Mouse (Mus musculus) MEL (cell line): ENCODE measurements around the gene Rab11fip4. TPM values are rescaled to one million over a fixed set of nuclear protein-coding genes. Genes with fewer than 3 reads are reported as not detected.

Source experiments
- DNase-seq: peaks from one replicate; pipeline ENCODE4 v3.0.0; 2011; ENCODE audit warnings: low read depth, low spot score
- H3K27ac ChIP-seq: 2 replicates; pipeline ENCODE4 v1.5.1; 2012; ENCODE audit warnings: low read depth, mild to moderate bottlenecking, control low read depth, low read length, moderate library complexity; ENCODE audit not compliant: control insufficient read depth
- H3K27me3 ChIP-seq, 2 experiments: fragments of 150-350 bp in 1 of 2; sonication (generic) in 1 of 2; 2 replicates each; pipeline ENCODE4 v1.6.1; 2012; ENCODE audit warnings: low read length in 2 of 2, mild to moderate bottlenecking in 2 of 2, improper control_type of control experiment in 1 of 2, moderate library complexity in 1 of 2; ENCODE audit not compliant: insufficient read depth in 2 of 2, control insufficient read depth in 1 of 2
- H3K36me3 ChIP-seq, 2 experiments: 2 replicates each; pipeline ENCODE4 v1.6.1; 2012 to 2014; ENCODE audit warnings: low read length in 2 of 2, improper control_type of control experiment in 1 of 2, inconsistent platforms in 1 of 2, mild to moderate bottlenecking in 1 of 2; ENCODE audit not compliant: insufficient read depth in 2 of 2, control insufficient read depth in 1 of 2
- H3K4me1 ChIP-seq, 2 experiments: fragments of 150-350 bp in 1 of 2; sonication (generic) in 1 of 2; 2 replicates each; pipeline ENCODE4 v1.6.1; 2012; ENCODE audit warnings: low read length in 2 of 2, improper control_type of control experiment in 1 of 2, mild to moderate bottlenecking in 1 of 2; ENCODE audit not compliant: insufficient read depth in 2 of 2, control insufficient read depth in 1 of 2
- H3K4me3 ChIP-seq, 2 experiments: fragments of 150-350 bp in 1 of 2; sonication (generic) in 1 of 2; 2 replicates each; pipeline ENCODE4 v1.5.1; 2012; ENCODE audit warnings: low read depth in 2 of 2, low read length in 2 of 2, mild to moderate bottlenecking in 2 of 2, moderate library complexity in 2 of 2, control low read depth in 1 of 2, improper control_type of control experiment in 1 of 2; ENCODE audit not compliant: control insufficient read depth in 1 of 2, insufficient read depth in 1 of 2
- H3K79me2 ChIP-seq: 2 replicates; pipeline ENCODE4 v1.6.1; 2012; ENCODE audit warnings: mild to moderate bottlenecking, low read length, moderate library complexity; ENCODE audit not compliant: control insufficient read depth, poor library complexity, insufficient read depth
- H3K9ac ChIP-seq: 2 replicates; pipeline ENCODE4 v1.6.1; 2012; ENCODE audit warnings: low read depth, mild to moderate bottlenecking, control low read depth, low read length, moderate library complexity; ENCODE audit not compliant: control insufficient read depth, poor library complexity, severe bottlenecking
- H3K9me3 ChIP-seq: fragments of 150-350 bp; sonication (generic); replicated peaks from 2 replicates; pipeline ENCODE4 v1.6.1; 2012; ENCODE audit warnings: mild to moderate bottlenecking, low read length, improper control_type of control experiment, moderate library complexity; ENCODE audit not compliant: insufficient read depth
- BHLHE40 ChIP-seq: IDR thresholded peaks from 2 replicates; pipeline ENCODE4 v1.6.1; 2012; ENCODE audit warnings: low read depth, mild to moderate bottlenecking, inconsistent platforms, low read length, improper control_type of control experiment, borderline replicate concordance
- CTCF ChIP-seq, 3 experiments: IDR thresholded peaks in 2 of 3; conservative IDR thresholded peaks in 1 of 3; 2 replicates each; pipeline ENCODE4 v1.5.1; 2011 to 2012; ENCODE audit warnings: low read length in 3 of 3, low read depth in 2 of 3, mild to moderate bottlenecking in 2 of 3, improper control_type of control experiment in 1 of 3, inconsistent platforms in 1 of 3, mixed read lengths in 1 of 3, moderate library complexity in 1 of 3; ENCODE audit not compliant: control insufficient read depth in 1 of 3, insufficient read depth in 1 of 3, poor library complexity in 1 of 3, severe bottlenecking in 1 of 3
- E2F4 ChIP-seq: IDR thresholded peaks from 2 replicates; pipeline ENCODE4 v1.6.1; 2011; ENCODE audit warnings: low read depth, low read length, improper control_type of control experiment, borderline replicate concordance
- GABPA ChIP-seq: IDR thresholded peaks from 2 replicates; pipeline ENCODE4 v1.6.1; 2012; ENCODE audit warnings: low read depth, mild to moderate bottlenecking, inconsistent platforms, low read length, improper control_type of control experiment, moderate library complexity
- HCFC1 ChIP-seq: IDR thresholded peaks from 2 replicates; pipeline ENCODE4 v1.6.1; 2012; ENCODE audit warnings: low read depth, mild to moderate bottlenecking, inconsistent platforms, low read length, improper control_type of control experiment, moderate library complexity
- JUND ChIP-seq: IDR thresholded peaks from 2 replicates; pipeline ENCODE4 v1.6.1; 2011; ENCODE audit warnings: low read depth, mild to moderate bottlenecking, improper control_type of control experiment, low read length
- MAFK ChIP-seq: IDR thresholded peaks from 2 replicates; pipeline ENCODE4 v1.6.1; 2011; ENCODE audit warnings: low read depth, mild to moderate bottlenecking, low read length, improper control_type of control experiment, borderline replicate concordance
- MAX ChIP-seq: IDR thresholded peaks from 2 replicates; pipeline ENCODE4 v1.6.1; 2011; ENCODE audit warnings: low read length, improper control_type of control experiment
- MEF2A ChIP-seq: IDR thresholded peaks from 2 replicates; pipeline ENCODE4 v1.6.1; 2014; ENCODE audit warnings: low read depth, mild to moderate bottlenecking, inconsistent platforms, low read length, improper control_type of control experiment; ENCODE audit not compliant: poor library complexity, insufficient replicate concordance, severe bottlenecking; ENCODE audit errors: extremely low read depth
- MYC ChIP-seq: IDR thresholded peaks from 2 replicates; pipeline ENCODE4 v1.6.1; 2011; ENCODE audit warnings: low read depth, mild to moderate bottlenecking, low read length, improper control_type of control experiment, moderate library complexity
- NRF1 ChIP-seq: IDR thresholded peaks from 2 replicates; pipeline ENCODE4 v1.6.1; 2014; ENCODE audit warnings: low read depth, mild to moderate bottlenecking, inconsistent platforms, low read length, improper control_type of control experiment, moderate library complexity; ENCODE audit not compliant: poor library complexity, insufficient read depth, severe bottlenecking
- POLR2A ChIP-seq, 2 experiments: IDR thresholded peaks; 2 replicates each; pipeline ENCODE4 v1.6.1; 2011 to 2012; ENCODE audit warnings: low read length in 2 of 2, mild to moderate bottlenecking in 2 of 2, control low read depth in 1 of 2, improper control_type of control experiment in 1 of 2, low read depth in 1 of 2, moderate library complexity in 1 of 2; ENCODE audit not compliant: control insufficient read depth in 1 of 2, insufficient read depth in 1 of 2, poor library complexity in 1 of 2
- RAD21 ChIP-seq: IDR thresholded peaks from 2 replicates; pipeline ENCODE4 v1.6.1; 2011; ENCODE audit warnings: mild to moderate bottlenecking, low read depth, low read length, improper control_type of control experiment
- RCOR1 ChIP-seq: IDR thresholded peaks from 2 replicates; pipeline ENCODE4 v1.6.1; 2012; ENCODE audit warnings: low read depth, mild to moderate bottlenecking, inconsistent platforms, low read length, improper control_type of control experiment
- SIN3A ChIP-seq: IDR thresholded peaks from 2 replicates; pipeline ENCODE4 v1.6.1; 2012; ENCODE audit warnings: low read length, improper control_type of control experiment, inconsistent platforms
- TBP ChIP-seq: IDR thresholded peaks from 2 replicates; pipeline ENCODE4 v1.8.0; 2011; ENCODE audit warnings: low read depth, low read length, improper control_type of control experiment
- UBTF ChIP-seq: IDR thresholded peaks from 2 replicates; pipeline ENCODE4 v1.6.1; 2012; ENCODE audit warnings: low read depth, mild to moderate bottlenecking, inconsistent platforms, low read length, improper control_type of control experiment, moderate library complexity, borderline replicate concordance; ENCODE audit not compliant: insufficient read depth
- ZC3H11A ChIP-seq: IDR thresholded peaks from 2 replicates; pipeline ENCODE4 v1.6.1; 2012; ENCODE audit warnings: low read depth, mild to moderate bottlenecking, inconsistent platforms, low read length, improper control_type of control experiment
- ZNF384 ChIP-seq: IDR thresholded peaks from 2 replicates; pipeline ENCODE4 v1.6.1; 2012; ENCODE audit warnings: low read depth, mild to moderate bottlenecking, inconsistent platforms, low read length, improper control_type of control experiment
- polyA plus RNA-seq, 2 experiments: library from polyadenylated mRNA; stranded (reverse) in 1 of 2; unstranded in 1 of 2; fragments of >175 nt in 1 of 2; fragments of >200 nt in 1 of 2; gene quantifications; 2 replicates each; pipeline versions ENCODE4 v1.2.1 to v1.2.4; 2012; ENCODE audit warnings: low replicate concordance in 2 of 2, low read depth in 1 of 2; ENCODE audit not compliant: insufficient read length in 2 of 2, insufficient read depth in 1 of 2, missing spikeins in 1 of 2
- total RNA-seq: library from RNA; depleted of rRNA; stranded (reverse); fragments of 300-350 nt; gene quantifications from 2 replicates; pipeline ENCODE4 v1.2.3, GENCODE M21; 2012

Rab11fip4 gene
- total and polyA plus RNA-seq, 3 experiments: under 0.01 to 0.03 TPM; not detected in 1

DNA sequence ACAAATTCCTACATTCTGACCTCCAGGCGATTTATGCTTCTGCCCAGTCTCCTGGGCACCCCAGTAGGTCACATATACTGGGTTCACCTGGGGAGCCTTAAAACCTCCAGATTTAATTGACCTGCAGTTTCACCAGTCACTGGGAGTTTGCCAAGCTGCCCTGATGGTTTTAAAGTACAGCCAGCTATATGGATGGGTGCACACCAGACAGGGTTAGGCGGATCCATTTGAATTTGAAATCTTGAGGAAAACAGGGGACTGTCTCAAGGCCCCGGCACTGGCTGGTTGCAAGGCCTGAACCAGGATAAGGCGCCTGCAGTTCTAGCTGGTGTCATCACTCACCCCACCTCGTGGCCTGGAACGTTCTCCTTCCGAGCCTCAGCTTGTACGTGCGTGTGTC is 52.7 kb downstream of the Rab11fip4 start:
- H3K27me3 ChIP-seq: peaks cover 6 to 12% of the 10 kb centered on the region in 2 experiments
- no peaks in the 10 kb centered on the region; the same call in 1 of the 2 replicates for H3K79me2 ChIP-seq
- H3K9ac ChIP-seq: no peak overlapping the region
- no peak for DNase-seq
- peaks cover 12 to 21% of the 10 kb centered on the region in 2 experiments for H3K4me1 ChIP-seq
- TF ChIP-seq RCOR1 (no peak), TBP (no peak), HCFC1 (no peak), E2F4 (no peak), NRF1 (no peak), UBTF (no peak), POLR2A (IDR thresholded peaks at IDR 0.05; ENCODE audit: control insufficient read depth in 1 of 2, insufficient read depth in 1 of 2, low read depth in 1 of 2, low read length in 2 of 2, poor library complexity in 1 of 2) (no peak), CTCF (IDR thresholded peaks at IDR 0.05 in 2 of 3, conservative IDR thresholded peaks at IDR 0.05 in 1 of 3; ENCODE audit: control insufficient read depth in 1 of 3, insufficient read depth in 1 of 3, low read depth in 2 of 3, low read length in 3 of 3, poor library complexity in 1 of 3, severe bottlenecking in 1 of 3) (no peak), MAFK (no peak), RAD21 (no peak), SIN3A (no peak), JUND (no peak), BHLHE40 (no peak), MEF2A (no peak), MYC (no peak), ZC3H11A (no peak)
- H3K4me3 ChIP-seq: no peak overlapping the region
- H3K9me3 ChIP-seq: no peaks in the 10 kb centered on the region
- peaks cover 0 to 19% of the 10 kb centered on the region in 2 experiments; a peak in 2 of 4 replicates for H3K36me3 ChIP-seq
- no peak overlapping the region for H3K27ac ChIP-seq

DNA sequence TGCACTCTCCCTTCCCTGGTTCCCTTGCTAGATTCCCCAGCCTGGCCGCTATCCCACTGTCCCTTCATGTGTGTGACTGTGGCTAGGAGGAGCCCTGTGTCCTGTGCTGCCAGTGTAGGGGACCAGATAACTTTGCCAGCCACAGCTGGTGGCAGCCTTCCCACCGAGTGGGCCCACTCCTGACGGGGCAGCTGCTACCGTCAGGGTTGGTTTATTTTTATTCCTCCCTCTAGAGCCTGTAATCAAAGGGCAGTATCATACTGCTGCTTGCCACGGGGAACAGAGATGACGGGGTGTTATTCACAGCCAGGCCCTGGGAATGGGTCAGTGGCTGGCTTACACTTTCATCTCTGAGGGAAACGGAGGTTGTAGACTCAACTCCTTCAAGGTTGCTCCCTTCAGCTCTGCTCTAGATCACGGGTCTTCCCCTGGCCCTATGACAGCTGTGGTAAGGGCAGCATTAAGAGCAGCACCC is 53.7 kb downstream of the Rab11fip4 start:
- no peak overlapping the region for H3K4me3 ChIP-seq
- peaks cover 12 to 21% of the 10 kb centered on the region in 2 experiments for H3K4me1 ChIP-seq

More for the DNA sequence above, 53.7 kb downstream of the Rab11fip4 start:
- DNase-seq: no peak
- TF ChIP-seq GABPA (no peak), MAFK (no peak), MAX (no peak), ZNF384 (no peak), UBTF (no peak), MYC (no peak)
- TF ChIP-seq, all 39 proteins: peak for 0
- Histone ChIP-seq H3K27me3 (peaks cover 14% of the 10 kb centered on the region in 2 experiments), H3K9me3 (no peaks in the 10 kb centered on the region), H3K79me2 (no peaks in the 10 kb centered on the region; the same call in 1 of the 2 replicates), H3K9ac (no peak overlapping the region), H3K36me3 (peaks cover 0 to 19% of the 10 kb centered on the region in 2 experiments; a peak in 2 of 4 replicates), H3K27ac (no peak overlapping the region)
